Mouse (Mus musculus): ENCODE data around the gene Nsun4. TPM values are rescaled to one million over a fixed set of nuclear protein-coding genes. Genes with fewer than 3 reads are reported as not detected.

Nsun4 gene
- total RNA-seq, 2 experiments from 2014 or later = 6.6 to 8.2 TPM

- DNase-seq = no peak
- intact Hi-C loops (cut with DNase I) = no loop called here
Measured at GRCm38 (mm10) chr4:115987858-115988530, 65.7 kb downstream of the Nsun4 start.

GRCm38 (mm10) chr4:115987436-115987835 is 66.2 kb downstream of the Nsun4 start:
- DNase-seq = no peak
- intact Hi-C loops (cut with DNase I) = no loop called here

- DNase-seq = no peak
- intact Hi-C loops (cut with DNase I) = no loop called here
Measured at GRCm38 (mm10) chr4:115984967-115985366, 68.7 kb downstream of the Nsun4 start.

- intact Hi-C loops (cut with DNase I) = no loop called here
- peak; percentile 92 for DNase-seq
Measured at GRCm38 (mm10) chr4:115984111-115984510, 69.6 kb downstream of the Nsun4 start.

Other genes starting within 250 kb of the Nsun4 start
- gene Mob3c, start 225.8 kb downstream of the Nsun4 start, total RNA-seq (2021) = 1 to 10 TPM; 3.9 TPM
- 10 to 100 TPM; 28.8 to 29.8 TPM for gene Mknk1, start 214.7 kb downstream of the Nsun4 start, total RNA-seq (2021)
- under 1 TPM in 1 of 2 experiments, not detected in 1; 0.32 TPM for gene Kncn, start 169.5 kb downstream of the Nsun4 start, total RNA-seq (2021)
- under 1 TPM; 0.24 to 0.36 TPM for gene 6430628N08Rik, start 163.2 kb downstream of the Nsun4 start, total RNA-seq (2021)
- under 1 TPM; 0.10 to 0.38 TPM for gene Dmbx1, start 114.0 kb downstream of the Nsun4 start, total RNA-seq (2021)
- 10 to 100 TPM; 45.8 to 53.7 TPM for gene Faah, start 36.0 kb downstream of the Nsun4 start, total RNA-seq (2021)
- 100 to 1,000 TPM; 319 to 327 TPM for gene Uqcrh, start 21.2 kb upstream of the Nsun4 start, total RNA-seq (2021)
- 10 to 100 TPM; 60.2 to 68.2 TPM for gene Lrrc41, start 21.4 kb upstream of the Nsun4 start, total RNA-seq (2021)
- gene Rad54l, start 69.8 kb upstream of the Nsun4 start, total RNA-seq (2021) = 1 to 10 TPM; 2.4 to 3.2 TPM
- gene Pomgnt1, start 70.0 kb upstream of the Nsun4 start, total RNA-seq (2021) = 10 to 100 TPM; 78.4 to 83.7 TPM
- gene Lurap1, start 97.5 kb upstream of the Nsun4 start, total RNA-seq (2021) = 10 to 100 TPM; 18.5 to 21.1 TPM
- gene Tspan1, start 113.7 kb upstream of the Nsun4 start, total RNA-seq (2021) = not detected
- not detected for gene 1700042G07Rik, start 119.5 kb upstream of the Nsun4 start, total RNA-seq (2021)
- 1 to 10 TPM; 1.9 to 3.1 TPM for gene Gm49337, start 119.5 kb upstream of the Nsun4 start, total RNA-seq (2021)
- gene Pik3r3, start 167.7 kb upstream of the Nsun4 start, total RNA-seq (2021) = 10 to 100 TPM; 32.2 to 32.4 TPM

All from left cerebral cortex, postnatal 4 days (tissue).